Mouse (Mus musculus) MEL (cell line): ENCODE data around the gene Ccdc63.

Experiments
- CTCF ChIP-seq, 3 experiments: IDR thresholded peaks in 2 of 3; conservative IDR thresholded peaks in 1 of 3; 2 replicates each; pipeline ENCODE4 v1.5.1; 2011 to 2012; ENCODE audit warnings: low read length in 3 of 3, low read depth in 2 of 3, mild to moderate bottlenecking in 2 of 3, improper control_type of control experiment in 1 of 3, inconsistent platforms in 1 of 3, mixed read lengths in 1 of 3, moderate library complexity in 1 of 3; ENCODE audit not compliant: control insufficient read depth in 1 of 3, insufficient read depth in 1 of 3, poor library complexity in 1 of 3, severe bottlenecking in 1 of 3
- EP300 ChIP-seq, 2 experiments: IDR thresholded peaks; 2 replicates each; pipeline ENCODE4 v1.6.1; 2011; ENCODE audit warnings: improper control_type of control experiment in 2 of 2, low read length in 2 of 2, low read depth in 1 of 2, mild to moderate bottlenecking in 1 of 2
- GABPA ChIP-seq: IDR thresholded peaks from 2 replicates; pipeline ENCODE4 v1.6.1; 2012; ENCODE audit warnings: low read depth, mild to moderate bottlenecking, inconsistent platforms, low read length, improper control_type of control experiment, moderate library complexity
- JUND ChIP-seq: IDR thresholded peaks from 2 replicates; pipeline ENCODE4 v1.6.1; 2011; ENCODE audit warnings: low read depth, mild to moderate bottlenecking, improper control_type of control experiment, low read length
- MAX ChIP-seq: IDR thresholded peaks from 2 replicates; pipeline ENCODE4 v1.6.1; 2011; ENCODE audit warnings: low read length, improper control_type of control experiment
- NRF1 ChIP-seq: IDR thresholded peaks from 2 replicates; pipeline ENCODE4 v1.6.1; 2014; ENCODE audit warnings: low read depth, mild to moderate bottlenecking, inconsistent platforms, low read length, improper control_type of control experiment, moderate library complexity; ENCODE audit not compliant: poor library complexity, insufficient read depth, severe bottlenecking
- POLR2A ChIP-seq, 2 experiments: IDR thresholded peaks; 2 replicates each; pipeline ENCODE4 v1.6.1; 2011 to 2012; ENCODE audit warnings: low read length in 2 of 2, mild to moderate bottlenecking in 2 of 2, control low read depth in 1 of 2, improper control_type of control experiment in 1 of 2, low read depth in 1 of 2, moderate library complexity in 1 of 2; ENCODE audit not compliant: control insufficient read depth in 1 of 2, insufficient read depth in 1 of 2, poor library complexity in 1 of 2
- POLR2AphosphoS2 ChIP-seq: IDR thresholded peaks from 2 replicates; pipeline ENCODE4 v1.6.1; 2011; ENCODE audit warnings: low read length, improper control_type of control experiment
- RCOR1 ChIP-seq: IDR thresholded peaks from 2 replicates; pipeline ENCODE4 v1.6.1; 2012; ENCODE audit warnings: low read depth, mild to moderate bottlenecking, inconsistent platforms, low read length, improper control_type of control experiment
- USF1 ChIP-seq: IDR thresholded peaks from 2 replicates; pipeline ENCODE4 v1.6.1; 2014; ENCODE audit warnings: low read depth, mild to moderate bottlenecking, inconsistent platforms, low read length, improper control_type of control experiment, moderate library complexity

- TF ChIP-seq EP300 (IDR thresholded peaks at IDR 0.05; ENCODE audit: low read depth in 1 of 2, low read length in 2 of 2) (no peak), POLR2A (IDR thresholded peaks at IDR 0.05; ENCODE audit: control insufficient read depth in 1 of 2, insufficient read depth in 1 of 2, low read depth in 1 of 2, low read length in 2 of 2, poor library complexity in 1 of 2) (no peak), MAX (no peak), RCOR1 (no peak), GABPA (no peak), JUND (no peak), CTCF (IDR thresholded peaks at IDR 0.05 in 2 of 3, conservative IDR thresholded peaks at IDR 0.05 in 1 of 3; ENCODE audit: control insufficient read depth in 1 of 3, insufficient read depth in 1 of 3, low read depth in 2 of 3, low read length in 3 of 3, poor library complexity in 1 of 3, severe bottlenecking in 1 of 3) (no peak), POLR2AphosphoS2 (no peak), USF1 (no peak), NRF1 (no peak)
Measured at GRCm38 (mm10) chr5:122189115-122189514, 48.5 kb upstream of the Ccdc63 start.
